Mouse (Mus musculus) testis, adult 2 months (tissue): ENCODE measurements around the gene Cdk12.

Source experiments
- CTCF ChIP-seq: fragments of 200-500 bp; IDR thresholded peaks from 2 replicates; pipeline ENCODE4 v1.5.1; 2012; ENCODE audit warnings: low read depth, mild to moderate bottlenecking, inconsistent platforms, low read length, moderate library complexity; ENCODE audit not compliant: control insufficient read depth, insufficient read depth, insufficient replicate concordance
- POLR2A ChIP-seq: fragments of 200-500 bp; IDR thresholded peaks from 2 replicates; pipeline ENCODE4 v1.6.1; 2012; ENCODE audit warnings: low read depth, mild to moderate bottlenecking, inconsistent platforms, low read length, moderate library complexity; ENCODE audit not compliant: control insufficient read depth

DNA sequence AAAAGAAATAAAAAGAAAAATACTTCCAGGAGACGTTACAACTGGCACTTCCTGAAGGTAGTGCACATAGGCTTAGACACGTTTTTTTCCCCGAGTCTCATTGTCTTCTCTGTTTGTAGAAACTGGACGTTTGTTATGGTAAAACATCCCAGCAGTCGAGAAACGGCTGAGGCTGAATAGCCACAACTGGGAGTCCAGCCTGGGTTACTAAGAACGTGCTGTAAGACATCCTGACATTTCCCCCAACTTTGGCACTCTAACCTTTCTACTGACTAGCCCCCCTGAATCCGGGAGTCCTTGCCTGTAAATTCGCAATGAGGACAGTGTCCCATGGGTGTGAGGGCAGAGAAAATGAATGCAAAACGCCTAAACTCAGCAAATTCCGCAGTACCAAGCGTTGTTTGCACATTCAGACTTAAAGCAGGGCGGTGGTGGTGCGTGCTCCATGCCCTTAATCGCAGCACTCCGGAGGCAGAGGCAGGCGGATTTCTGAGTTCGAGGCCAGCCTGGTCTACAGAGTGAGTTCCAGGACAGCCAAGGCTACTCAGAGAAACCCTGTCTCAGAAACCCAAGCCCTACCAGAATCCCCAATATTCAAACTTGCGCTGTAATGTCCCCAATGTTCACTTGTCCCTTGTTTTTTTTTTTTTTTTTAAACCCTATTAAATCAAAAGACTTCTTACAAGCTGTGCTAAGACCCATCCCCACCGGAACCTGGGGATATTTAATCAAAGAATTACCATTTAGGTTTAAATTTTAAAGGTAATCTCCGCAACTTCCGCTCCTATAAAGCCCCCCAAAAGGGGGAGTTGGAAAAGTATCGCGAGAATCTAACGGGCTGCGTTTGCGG is 843 bp upstream of the Cdk12 start:
- TF ChIP-seq CTCF, result no peak
- no peak for TF ChIP-seq POLR2A
